Mouse (Mus musculus) forebrain, embryonic 10.5 days (tissue): ENCODE measurements around the gene Brpf3. TPM values are rescaled to one million over a fixed set of nuclear protein-coding genes. Genes with fewer than 3 reads are reported as not detected.

ENCODE experiments used
- polyA plus RNA-seq: library from polyadenylated mRNA; unstranded; fragments of >200 nt; fragmentation: Nextera tagmentation; extraction: Ambion mirVana; gene quantifications from 2 replicates; pipeline ENCODE4 v1.2.1, GENCODE M21; 2016

Gene Brpf3
- polyA plus RNA-seq, 1 experiment from 2014 or later, result 12.0 TPM

Other genes with a start within 250 kb of the Brpf3 start
- not detected in 2 replicates for gene Clps, start 240.3 kb upstream of the Brpf3 start, polyA plus RNA-seq
- 0.41 and 0.45 TPM in 2 replicates for gene Lhfpl5, start 225.4 kb upstream of the Brpf3 start, polyA plus RNA-seq
- gene Srpk1, start 178.4 kb upstream of the Brpf3 start, polyA plus RNA-seq, result 128 and 135 TPM in 2 replicates
- gene Slc26a8, start 110.9 kb upstream of the Brpf3 start, polyA plus RNA-seq, result 0.50 and 0.58 TPM in 2 replicates
- gene Mapk14, start 109.8 kb upstream of the Brpf3 start, polyA plus RNA-seq, result 41.2 and 42.2 TPM in 2 replicates
- gene AC170998.1, start 75.0 kb upstream of the Brpf3 start, polyA plus RNA-seq, result 2.6 and 4.3 TPM in 2 replicates
- 8.4 and 8.7 TPM in 2 replicates for gene Mapk13, start 31.8 kb upstream of the Brpf3 start, polyA plus RNA-seq
- not detected in 2 replicates for gene Pnpla1, start 57.3 kb downstream of the Brpf3 start, polyA plus RNA-seq
- 0.02 and 0.11 TPM in 2 replicates for gene 4930539E08Rik, start 114.2 kb downstream of the Brpf3 start, polyA plus RNA-seq
- gene Pxt1, start 142.8 kb downstream of the Brpf3 start, polyA plus RNA-seq, result not detected in 2 replicates
- 111 and 113 TPM in 2 replicates for gene Kctd20, start 150.9 kb downstream of the Brpf3 start, polyA plus RNA-seq
- 117 and 119 TPM in 2 replicates for gene Stk38, start 206.9 kb downstream of the Brpf3 start, polyA plus RNA-seq
- 884 TPM in 2 replicates for gene Srsf3, start 231.5 kb downstream of the Brpf3 start, polyA plus RNA-seq